Mouse (Mus musculus) thymus, postnatal 0 days (tissue): ENCODE results near the gene N6amt1. TPM values are rescaled to one million over a fixed set of nuclear protein-coding genes. Genes with fewer than 3 reads are reported as not detected.

Experiments used
- DNase-seq: peaks from one replicate; pipeline ENCODE4 v3.0.0-alpha.2; 2015; ENCODE audit warnings: low spot score
- polyA plus RNA-seq: library from polyadenylated mRNA; unstranded; fragments of >200 nt; fragmentation: Nextera tagmentation; extraction: Ambion mirVana; gene quantifications from 2 replicates; pipeline ENCODE4 v1.2.1, GENCODE M21; 2015

Gene N6amt1
- 13.1 and 21.0 TPM in 2 replicates for polyA plus RNA-seq

- peak; percentile 97 for DNase-seq
These were observed at the start of gene N6amt1 for GRCm38 (mm10) chr16:87354075-87354583. N6amt1 (plus strand) TSS chr16:87354185.

GRCm38 (mm10) chr16:87305251-87306011, 48.6 kb upstream of the N6amt1 start:
- no peak for DNase-seq

- no peak for DNase-seq
These were observed 46.8 kb upstream of the N6amt1 start for GRCm38 (mm10) chr16:87307109-87307735.

- DNase-seq = no peak
These were observed 43.3 kb upstream of the N6amt1 start for GRCm38 (mm10) chr16:87310659-87311058.

GRCm38 (mm10) chr16:87318200-87318811, 35.7 kb upstream of the N6amt1 start:
- DNase-seq = no peak

GRCm38 (mm10) chr16:87318998-87319397, 35.0 kb upstream of the N6amt1 start:
- DNase-seq = no peak

- no peak for DNase-seq
These were observed 34.3 kb upstream of the N6amt1 start for GRCm38 (mm10) chr16:87319541-87320251.

- DNase-seq = no peak
These were observed 33.8 kb upstream of the N6amt1 start for GRCm38 (mm10) chr16:87320252-87320555.

- peak; percentile 40 for DNase-seq
These were observed 29.4 kb upstream of the N6amt1 start for GRCm38 (mm10) chr16:87324571-87324970.

GRCm38 (mm10) chr16:87329986-87330385, 24.0 kb upstream of the N6amt1 start:
- no peak for DNase-seq

- no peak for DNase-seq
These were observed 19.2 kb upstream of the N6amt1 start for GRCm38 (mm10) chr16:87334756-87335155.

GRCm38 (mm10) chr16:87341043-87341572, 12.9 kb upstream of the N6amt1 start:
- no peak for DNase-seq

- DNase-seq = no peak
These were observed 5.9 kb upstream of the N6amt1 start for GRCm38 (mm10) chr16:87348133-87348532.

- DNase-seq = no peak
These were observed 2.4 kb upstream of the N6amt1 start for GRCm38 (mm10) chr16:87351386-87352105.

GRCm38 (mm10) chr16:87353605-87354004, 380 bp upstream of the N6amt1 start:
- DNase-seq = no peak

- no peak for DNase-seq
These were observed 763 bp downstream of the N6amt1 start for GRCm38 (mm10) chr16:87354748-87355147.

- no peak for DNase-seq
These were observed 6.1 kb downstream of the N6amt1 start for GRCm38 (mm10) chr16:87360096-87360495.

GRCm38 (mm10) chr16:87364231-87364630, 10.2 kb downstream of the N6amt1 start:
- no peak for DNase-seq

- DNase-seq = no peak
These were observed 12.1 kb downstream of the N6amt1 start for GRCm38 (mm10) chr16:87366035-87366434.

GRCm38 (mm10) chr16:87366445-87366844, 12.5 kb downstream of the N6amt1 start:
- DNase-seq = no peak

- no peak for DNase-seq
These were observed 29.0 kb downstream of the N6amt1 start for GRCm38 (mm10) chr16:87382996-87383395.
